Mouse (Mus musculus) left cerebral cortex, adult 2 months (tissue): ENCODE measurements around the gene A730049H05Rik. TPM values are rescaled to one million over a fixed set of nuclear protein-coding genes. Genes with fewer than 3 reads are reported as not detected.

Source experiments
- DNase-seq, 2 experiments: peaks; one replicate each; pipeline ENCODE4 v3.0.0; 2021 to 2022; ENCODE audit warnings: low spot score in 2 of 2, mixed read lengths in 1 of 2; ENCODE audit errors: extremely low spot score in 1 of 2
- H3K27ac ChIP-seq: fragments of 200-600 bp; 2 replicates; pipeline ENCODE4 v1.8.1; 2022
- H3K4me3 ChIP-seq: fragments of 200-600 bp; 2 replicates; pipeline ENCODE4 v1.8.1; 2022
- CTCF ChIP-seq: fragments of 200-600 bp; IDR thresholded peaks from 2 replicates; pipeline ENCODE4 v1.8.1; 2022; ENCODE audit warnings: antibody characterized with exemption, mild to moderate bottlenecking, moderate library complexity
- intact Hi-C: fragments of 180-260 bp; cut with DNase I; formaldehyde crosslinking; loops from one replicate; pipeline ENCODE4 v1.15.1; 2025
- total RNA-seq, 2 experiments: library from RNA; stranded (reverse); gene quantifications; 2 replicates each; pipeline ENCODE4 v1.2.3; 2021

Gene A730049H05Rik
- total RNA-seq, 2 experiments from 2014 or later = 0.14 to 0.16 TPM

DNA sequence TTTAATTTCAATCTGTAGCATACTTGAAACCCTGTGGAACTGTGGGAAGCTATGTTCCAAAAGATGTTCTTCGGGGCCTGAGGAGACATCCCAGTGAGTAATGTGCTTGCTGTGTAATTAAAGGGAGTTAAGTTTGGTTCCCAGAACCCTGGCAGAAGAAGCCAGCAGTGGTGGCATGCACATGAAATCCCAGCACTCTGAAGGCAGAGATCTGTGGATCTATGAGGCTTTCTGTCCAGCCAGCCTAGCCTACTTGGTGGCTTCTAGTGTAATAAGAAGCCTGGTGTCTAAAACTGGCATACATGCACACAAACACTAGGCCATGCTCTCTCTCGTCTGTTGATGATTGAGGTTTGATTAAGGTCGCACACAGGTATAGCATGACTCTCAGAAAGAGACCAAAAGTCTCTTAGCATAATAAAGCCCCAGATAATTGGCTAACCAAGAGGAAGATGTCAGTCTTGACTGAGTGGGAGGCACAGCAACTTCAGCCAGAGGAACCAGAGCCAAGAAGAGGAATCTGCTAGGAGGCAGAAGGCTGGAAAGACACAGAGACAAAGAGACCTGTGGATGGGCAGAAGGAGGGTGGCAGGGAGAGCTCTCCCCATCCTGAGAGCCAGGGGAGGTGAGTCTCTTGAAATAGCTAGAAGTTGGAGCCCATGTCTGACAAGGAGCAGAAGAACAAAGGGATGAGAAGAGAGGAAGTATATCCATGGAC lies 11.9 kb upstream of the A730049H05Rik start:
- no peak for DNase-seq
- Histone ChIP-seq H3K27ac (no peak overlapping the region), H3K4me3 (no peak overlapping the region)
- intact Hi-C loops = loop anchor here (5.0 kb wide), 1 partner anchor 138 kb away; the partner anchor contains the start of gene Adamts9
- no peak for TF ChIP-seq CTCF

DNA sequence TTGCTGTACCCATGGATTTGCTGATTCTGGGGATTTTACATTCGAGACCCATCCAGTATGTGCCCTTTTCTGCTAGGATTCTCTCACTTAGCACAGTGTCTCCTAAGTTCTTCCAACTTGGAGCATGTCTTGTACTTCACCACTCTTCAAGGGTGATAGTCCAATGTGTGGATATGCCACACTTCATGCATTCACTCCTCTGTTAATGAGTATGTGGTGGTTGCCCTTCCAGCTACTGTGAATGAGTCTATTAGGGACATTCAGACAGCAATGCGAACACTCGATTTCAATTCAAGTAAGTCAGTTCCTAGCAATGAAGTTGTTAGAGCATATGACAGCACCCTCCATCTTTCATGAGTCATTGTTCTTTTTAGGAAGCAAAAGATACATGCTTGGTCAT lies 6.5 kb upstream of the A730049H05Rik start:
- no peak overlapping the region for H3K4me3 ChIP-seq
- intact Hi-C loops = no loop called here
- TF ChIP-seq CTCF = no peak
- H3K27ac ChIP-seq = no peak overlapping the region
- DNase-seq = no peak

DNA sequence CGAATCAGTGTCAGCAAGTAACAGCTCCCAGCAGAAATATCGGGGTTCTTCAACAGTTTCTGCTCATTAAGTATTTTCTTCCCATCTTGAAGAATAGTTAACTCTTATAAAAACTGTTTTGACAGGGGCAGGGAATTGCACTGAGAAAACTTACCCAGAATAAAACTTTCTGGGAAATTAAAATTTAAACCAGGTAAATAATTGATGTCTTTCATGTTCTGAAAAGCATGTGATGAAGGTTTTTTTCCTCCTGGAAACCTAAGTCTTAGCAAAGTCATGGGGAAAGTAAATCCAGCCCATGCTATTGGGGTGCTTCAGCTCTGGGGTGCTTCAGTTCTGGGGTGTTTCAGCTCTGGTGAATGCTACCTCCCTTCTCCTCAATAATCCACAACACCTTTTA lies 5.7 kb upstream of the A730049H05Rik start:
- Histone ChIP-seq H3K4me3 (no peak overlapping the region), H3K27ac (no peak overlapping the region)
- DNase-seq = no peak
- no peak for TF ChIP-seq CTCF
- intact Hi-C loops = no loop called here

DNA sequence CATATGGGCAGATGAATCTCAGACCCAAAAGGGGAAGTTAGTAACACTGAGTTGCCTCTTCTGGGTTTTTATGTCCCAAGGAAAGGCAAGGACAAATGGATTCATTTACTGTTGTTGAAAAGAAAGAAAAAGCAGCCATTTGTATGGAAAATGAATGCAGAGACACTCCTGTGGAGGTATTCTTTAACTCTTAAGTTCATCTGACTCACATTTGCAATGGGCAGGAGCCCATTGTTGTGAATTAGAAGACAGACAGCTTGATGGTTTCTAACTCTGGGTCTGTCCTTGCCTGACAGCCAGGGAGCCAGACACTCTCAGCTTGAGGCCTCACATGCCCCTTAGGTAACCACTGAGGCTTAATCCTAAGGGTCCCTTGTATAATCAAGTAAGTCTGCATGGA lies 4.7 kb upstream of the A730049H05Rik start:
- intact Hi-C loops = no loop called here
- no peak for DNase-seq
- no peak for TF ChIP-seq CTCF
- Histone ChIP-seq H3K27ac (no peak overlapping the region), H3K4me3 (no peak overlapping the region)

DNA sequence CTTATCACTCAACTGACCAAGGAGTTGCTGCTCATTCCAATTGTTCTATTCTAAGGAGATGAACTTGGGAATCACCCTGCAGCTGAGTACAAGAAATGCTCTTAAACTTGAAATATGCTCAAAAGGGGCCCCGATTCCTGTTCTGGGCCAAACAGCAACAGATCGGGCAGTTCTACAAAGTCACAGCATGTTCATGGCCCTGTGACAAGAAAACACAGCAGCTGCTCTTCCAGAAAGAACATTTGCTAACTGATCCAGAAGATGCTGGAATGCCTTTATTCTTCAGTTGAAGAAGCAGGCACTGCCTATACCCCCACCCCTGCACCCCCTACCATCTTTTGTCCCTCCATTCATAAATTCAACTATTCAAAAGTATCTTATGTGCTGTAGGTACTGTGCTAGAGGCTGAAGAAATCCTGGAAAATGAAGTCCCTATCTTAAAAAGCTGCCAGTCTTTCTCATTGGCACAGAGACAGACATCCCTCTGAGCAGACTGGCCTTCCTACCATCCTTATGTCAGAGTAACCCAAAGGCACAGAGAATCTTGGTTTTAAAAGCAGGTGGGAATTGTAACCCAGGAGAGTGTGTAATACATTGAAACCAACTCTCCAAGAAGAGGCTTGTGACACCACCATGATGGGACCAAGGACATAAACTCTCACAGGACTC lies 3.4 kb upstream of the A730049H05Rik start:
- H3K27ac ChIP-seq = no peak overlapping the region
- no peak overlapping the region for H3K4me3 ChIP-seq
- TF ChIP-seq CTCF = no peak
- intact Hi-C loops = no loop called here
- no peak for DNase-seq

DNA sequence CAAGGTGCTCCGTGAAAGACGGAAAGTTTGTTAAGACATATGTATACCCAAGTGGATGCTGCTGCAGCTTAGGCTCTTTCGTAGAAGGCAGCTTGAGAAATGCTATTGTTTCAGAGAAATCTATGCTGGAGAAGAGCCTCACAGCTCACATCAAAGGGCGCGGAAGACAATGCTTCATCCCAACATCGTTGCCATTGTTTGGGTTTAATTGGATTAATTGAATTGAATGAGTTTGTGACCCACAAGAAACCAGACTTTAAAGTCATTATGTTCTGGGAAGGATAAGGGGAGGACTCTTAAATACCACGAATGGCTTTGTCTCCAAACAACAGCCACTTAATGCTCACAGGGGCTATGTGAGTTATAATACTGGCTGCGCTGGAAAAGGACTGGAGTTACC lies 1.4 kb downstream of the A730049H05Rik start:
- intact Hi-C loops = no loop called here
- Histone ChIP-seq H3K27ac (no peak overlapping the region), H3K4me3 (no peak overlapping the region)
- DNase-seq = no peak
- no peak for TF ChIP-seq CTCF

DNA sequence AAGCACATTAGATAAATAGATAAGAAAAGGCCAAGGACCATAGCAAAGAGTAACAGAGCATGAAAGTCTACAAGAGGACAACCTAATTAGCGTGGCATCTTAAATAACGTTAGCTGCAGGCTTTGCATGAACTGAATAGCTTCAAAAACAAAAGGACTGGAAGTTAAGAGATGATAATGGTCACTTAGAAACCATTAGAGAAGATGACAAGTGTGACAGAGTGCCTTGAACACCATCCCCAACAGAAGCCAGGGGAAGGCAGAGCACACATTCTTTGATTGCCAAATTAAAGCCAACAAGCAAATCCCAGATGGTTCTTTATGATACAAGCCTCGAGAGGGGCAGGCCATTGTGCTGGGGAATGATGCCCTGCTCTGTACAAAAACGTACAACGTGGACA lies 5.3 kb downstream of the A730049H05Rik start:
- intact Hi-C loops = no loop called here
- no peak for TF ChIP-seq CTCF
- H3K4me3 ChIP-seq = no peak overlapping the region
- DNase-seq = no peak
- no peak overlapping the region for H3K27ac ChIP-seq

DNA sequence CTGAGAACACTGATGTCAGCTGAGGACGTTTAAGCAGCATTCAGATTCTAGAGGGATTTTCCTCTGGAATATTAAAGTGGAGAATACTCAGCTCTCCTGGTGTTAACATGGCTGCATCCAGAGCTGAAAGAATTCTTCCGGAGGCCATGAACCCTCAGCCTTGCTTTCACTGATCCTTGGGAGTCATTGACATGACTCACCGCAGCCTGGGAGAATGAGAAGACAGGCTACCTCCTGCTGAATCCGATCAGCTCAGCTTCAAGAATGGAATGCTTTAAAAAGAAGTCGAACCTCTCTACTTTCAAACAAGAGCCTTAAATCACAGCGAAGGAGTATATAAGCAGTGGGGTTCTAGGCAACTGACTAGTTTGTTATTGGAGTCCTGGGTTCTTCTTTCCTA lies 5.7 kb downstream of the A730049H05Rik start:
- intact Hi-C loops = no loop called here
- H3K27ac ChIP-seq = no peak overlapping the region
- no peak for TF ChIP-seq CTCF
- DNase-seq = no peak
- H3K4me3 ChIP-seq = no peak overlapping the region

DNA sequence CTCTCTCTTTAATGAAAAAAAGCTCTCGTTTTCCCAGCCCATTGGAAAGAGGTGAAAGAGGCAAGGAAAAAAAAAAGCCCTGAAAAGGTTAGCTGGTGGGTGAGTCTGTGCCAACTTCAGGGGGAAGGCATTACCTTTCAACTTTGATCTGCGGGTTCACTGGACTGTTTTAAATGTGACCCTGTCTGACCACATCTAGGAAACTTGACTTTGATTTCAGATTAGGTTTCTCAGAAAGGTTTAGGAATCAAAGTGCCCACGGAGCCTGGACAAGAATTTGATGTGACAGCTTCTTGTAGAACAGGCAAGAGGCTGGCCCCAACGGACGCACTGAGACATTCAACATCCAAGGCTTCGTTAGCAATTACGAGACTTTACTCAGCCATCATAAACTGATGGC lies 7.7 kb downstream of the A730049H05Rik start:
- Histone ChIP-seq H3K4me3 (no peak overlapping the region), H3K27ac (no peak overlapping the region)
- TF ChIP-seq CTCF = no peak
- no peak for DNase-seq
- intact Hi-C loops = no loop called here

DNA sequence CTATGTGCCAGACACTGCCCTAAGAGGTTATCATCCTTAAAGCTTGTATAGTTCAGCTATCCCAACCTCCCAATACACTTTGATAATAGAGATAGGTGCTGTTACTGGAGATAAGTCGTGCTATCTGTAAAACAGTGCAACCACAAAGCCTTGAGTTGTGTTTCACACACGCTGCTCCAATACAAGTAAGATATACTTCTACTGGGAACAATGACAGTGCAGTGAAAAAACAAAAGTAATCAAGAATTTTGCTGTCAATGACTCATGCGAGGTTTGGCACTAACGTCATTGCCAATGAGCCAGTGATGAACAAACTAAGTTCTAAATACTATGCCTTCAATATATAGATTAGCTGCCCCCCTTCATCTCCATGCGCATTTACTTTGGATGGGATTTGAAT lies 10.3 kb downstream of the A730049H05Rik start:
- no peak for DNase-seq
- Histone ChIP-seq H3K4me3 (no peak overlapping the region), H3K27ac (no peak overlapping the region)
- no peak for TF ChIP-seq CTCF
- intact Hi-C loops = no loop called here

DNA sequence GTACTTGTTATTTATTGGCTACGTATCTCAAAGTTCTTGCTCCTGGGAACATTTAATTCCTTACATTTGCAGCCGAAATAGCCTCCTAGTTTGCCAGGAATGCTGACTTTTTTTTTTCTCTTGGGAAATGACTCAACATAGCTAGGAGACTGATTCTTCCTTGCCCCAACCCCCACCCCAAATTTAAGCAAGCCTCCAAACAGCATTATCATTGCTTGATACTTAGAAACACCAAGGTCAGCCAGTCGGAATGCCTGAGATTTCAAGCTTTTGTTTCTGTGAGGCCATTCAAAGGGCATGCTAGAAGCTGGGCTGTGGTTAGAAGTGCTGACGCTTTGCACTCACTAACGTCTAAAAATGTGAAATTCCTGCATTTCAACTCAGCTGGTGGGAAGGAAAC lies 11.1 kb downstream of the A730049H05Rik start:
- DNase-seq = no peak
- intact Hi-C loops = no loop called here
- TF ChIP-seq CTCF = no peak
- Histone ChIP-seq H3K4me3 (no peak overlapping the region), H3K27ac (no peak overlapping the region)

DNA sequence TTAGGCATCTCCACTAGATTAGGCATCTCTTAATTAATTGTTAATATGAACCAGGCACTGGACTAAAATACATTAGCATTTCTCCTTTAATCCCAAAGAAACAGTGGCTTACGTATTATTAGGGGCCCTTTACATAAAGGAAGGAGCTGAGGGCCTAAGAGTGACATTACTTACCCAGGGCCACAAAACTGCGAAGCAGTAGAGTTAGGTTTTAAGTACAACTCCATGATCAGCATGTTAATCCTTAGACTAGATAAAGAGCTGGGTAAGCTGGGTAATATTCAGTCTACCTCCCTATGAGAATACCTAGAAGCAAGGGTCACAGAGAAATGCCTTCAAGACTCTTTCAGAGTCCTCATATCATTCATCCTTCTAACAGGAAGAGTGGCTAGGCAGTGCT lies 12.9 kb downstream of the A730049H05Rik start:
- Histone ChIP-seq H3K4me3 (no peak overlapping the region), H3K27ac (no peak overlapping the region)
- no peak for DNase-seq
- TF ChIP-seq CTCF = no peak
- intact Hi-C loops = no loop called here

DNA sequence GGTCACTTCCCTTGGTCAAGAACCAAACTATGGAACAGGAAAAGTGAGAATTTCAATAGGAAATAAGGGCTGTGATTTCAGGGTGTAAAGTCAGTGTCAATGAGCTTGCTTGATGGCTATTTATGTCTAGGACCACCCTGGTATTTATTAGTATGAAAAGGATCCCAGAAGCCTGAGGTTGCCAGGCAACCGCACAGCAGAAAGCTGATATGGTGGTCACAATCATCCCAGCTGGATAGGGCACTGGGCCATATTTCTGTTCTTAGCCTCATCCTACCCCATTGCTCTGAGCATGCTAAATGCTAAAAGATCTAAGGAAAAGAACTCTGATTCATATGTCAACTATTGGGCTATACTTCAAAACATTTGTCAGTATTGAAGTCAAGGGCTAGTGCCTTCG lies 14.8 kb downstream of the A730049H05Rik start:
- H3K4me3 ChIP-seq = no peak overlapping the region
- no peak for DNase-seq
- intact Hi-C loops = no loop called here
- no peak overlapping the region for H3K27ac ChIP-seq
- no peak for TF ChIP-seq CTCF
